Mouse (Mus musculus) myocyte (in vitro differentiated cells): Measurements from ENCODE around the gene Rab17.

Source experiments
- E2F4 ChIP-seq: IDR thresholded peaks from one replicate; pipeline ENCODE4 v1.6.1; 2011; ENCODE audit warnings: mild to moderate bottlenecking, control low read depth, moderate library complexity; ENCODE audit not compliant: insufficient read depth
- MAX ChIP-seq: IDR thresholded peaks from one replicate; pipeline ENCODE4 v1.6.1; 2011; ENCODE audit warnings: low read depth, mild to moderate bottlenecking, control low read depth
- MYOG ChIP-seq, 3 experiments: IDR thresholded peaks; one replicate each; pipeline ENCODE4 v1.6.1; 2011; ENCODE audit warnings: control low read depth in 2 of 3, low read depth in 2 of 3, mild to moderate bottlenecking in 2 of 3; ENCODE audit not compliant: insufficient read length in 2 of 3, control insufficient read depth in 1 of 3, insufficient read depth in 1 of 3
- POLR2A ChIP-seq: IDR thresholded peaks from one replicate; pipeline ENCODE4 v1.6.1; 2011; ENCODE audit warnings: low read depth, mild to moderate bottlenecking, control low read depth, moderate library complexity; ENCODE audit not compliant: insufficient read length
- TCF12 ChIP-seq: IDR thresholded peaks from one replicate; pipeline ENCODE4 v1.6.1; 2011; ENCODE audit warnings: mild to moderate bottlenecking, control low read depth; ENCODE audit not compliant: poor library complexity, insufficient read depth, severe bottlenecking

- TF ChIP-seq POLR2A (no peak), MAX (no peak), E2F4 (no peak), TCF12 (no peak), MYOG (IDR thresholded peaks at IDR 0.05; ENCODE audit: control insufficient read depth in 1 of 3, insufficient read depth in 1 of 3, insufficient read length in 2 of 3, low read depth in 2 of 3) (no peak)
Observed at GRCm38 (mm10) chr1:90933001-90933400, 36.5 kb downstream of the Rab17 start.
